Mouse (Mus musculus) ES-Bruce4 (cell line): ENCODE results near the gene 1520401A03Rik. TPM values are rescaled to one million over a fixed set of nuclear protein-coding genes. Genes with fewer than 3 reads are reported as not detected.

Source experiments
- H3K27ac ChIP-seq: 2 replicates; pipeline ENCODE4 v1.5.1; 2012; ENCODE audit warnings: low read length, inconsistent platforms; ENCODE audit not compliant: insufficient read depth
- H3K27me3 ChIP-seq: 2 replicates; pipeline ENCODE4 v1.6.1; 2012; ENCODE audit warnings: mild to moderate bottlenecking, low read length, inconsistent platforms; ENCODE audit not compliant: control insufficient read depth, poor library complexity, insufficient read depth, severe bottlenecking
- H3K36me3 ChIP-seq: 2 replicates; pipeline ENCODE4 v1.6.1; 2012; ENCODE audit warnings: inconsistent platforms, mild to moderate bottlenecking, low read length, moderate library complexity; ENCODE audit not compliant: control insufficient read depth, poor library complexity, insufficient read depth, severe bottlenecking
- H3K4me1 ChIP-seq: one replicate; pipeline ENCODE4 v1.8.1; 2011; ENCODE audit warnings: low read length; ENCODE audit not compliant: control insufficient read depth, insufficient read depth
- H3K4me3 ChIP-seq: 2 replicates; pipeline ENCODE4 v1.5.1; 2011; ENCODE audit warnings: low read depth, mild to moderate bottlenecking, low read length
- H3K9ac ChIP-seq: 2 replicates; pipeline ENCODE4 v1.6.1; 2012; ENCODE audit warnings: low read depth, mild to moderate bottlenecking, inconsistent platforms; ENCODE audit not compliant: poor library complexity, severe bottlenecking
- H3K9me3 ChIP-seq: replicated peaks from 2 replicates; pipeline ENCODE4 v1.6.1; 2012; ENCODE audit warnings: mild to moderate bottlenecking, low read length, inconsistent platforms; ENCODE audit not compliant: control insufficient read depth, poor library complexity, insufficient read depth, severe bottlenecking
- CTCF ChIP-seq: IDR thresholded peaks from one replicate; pipeline ENCODE4 v1.8.1; 2011; ENCODE audit warnings: low read depth, low read length
- EP300 ChIP-seq: IDR thresholded peaks from 2 replicates; pipeline ENCODE4 v1.6.1; 2011; ENCODE audit warnings: low read depth, low read length; ENCODE audit not compliant: insufficient read depth
- POLR2A ChIP-seq: IDR thresholded peaks from one replicate; pipeline ENCODE4 v1.8.1; 2011; ENCODE audit warnings: low read length; ENCODE audit not compliant: insufficient read depth
- polyA plus RNA-seq: library from polyadenylated mRNA; stranded (reverse); fragments of >200 nt; gene quantifications from 2 replicates; pipeline ENCODE4 v1.2.4, GENCODE M21; 2011; ENCODE audit warnings: low read depth; ENCODE audit not compliant: missing spikeins, insufficient read depth, insufficient read length

The 1520401A03Rik gene
- polyA plus RNA-seq, 1 experiment = 4.1 TPM

GRCm38 (mm10) chr17:23725477-23725876, 2.9 kb upstream of the 1520401A03Rik start:
- no peaks in the 10 kb centered on the region for H3K9me3 ChIP-seq
- TF ChIP-seq POLR2A (no peak), CTCF (no peak), EP300 (no peak)
- H3K27me3 ChIP-seq = no peaks in the 10 kb centered on the region
- no peaks in the 10 kb centered on the region for H3K36me3 ChIP-seq
- peak overlapping the region; percentile 65; the same call in 1 of the 2 replicates for H3K27ac ChIP-seq
- H3K9ac ChIP-seq = peak overlapping the region; percentile 91
- H3K4me3 ChIP-seq = peak overlapping the region; percentile 83
- peaks cover 2% of the 10 kb centered on the region for H3K4me1 ChIP-seq

- no peaks in the 10 kb centered on the region for H3K27me3 ChIP-seq
- H3K36me3 ChIP-seq = no peaks in the 10 kb centered on the region
- H3K9me3 ChIP-seq = no peaks in the 10 kb centered on the region
- no peak overlapping the region for H3K9ac ChIP-seq
- TF ChIP-seq CTCF = no peak
- TF ChIP-seq EP300 = no peak
- no peak for TF ChIP-seq POLR2A
- no peak overlapping the region for H3K27ac ChIP-seq
- H3K4me3 ChIP-seq = no peak overlapping the region
- H3K4me1 ChIP-seq = peaks cover 3% of the 10 kb centered on the region
Observed at GRCm38 (mm10) chr17:23721886-23722285, 697 bp downstream of the 1520401A03Rik start.

GRCm38 (mm10) chr17:23719455-23719854, 3.1 kb downstream of the 1520401A03Rik start:
- TF ChIP-seq CTCF (no peak), EP300 (no peak), POLR2A (no peak)
- H3K27ac ChIP-seq = no peak overlapping the region
- peaks cover 2% of the 10 kb centered on the region for H3K4me1 ChIP-seq
- no peaks in the 10 kb centered on the region for H3K9me3 ChIP-seq
- H3K4me3 ChIP-seq = no peak overlapping the region
- H3K27me3 ChIP-seq = no peaks in the 10 kb centered on the region
- H3K36me3 ChIP-seq = no peaks in the 10 kb centered on the region
- H3K9ac ChIP-seq = no peak overlapping the region

GRCm38 (mm10) chr17:23717003-23717402, 5.6 kb downstream of the 1520401A03Rik start:
- Histone ChIP-seq H3K36me3 (no peaks in the 10 kb centered on the region), H3K4me3 (no peak overlapping the region), H3K9me3 (no peaks in the 10 kb centered on the region), H3K9ac (no peak overlapping the region), H3K27me3 (no peaks in the 10 kb centered on the region), H3K27ac (no peak overlapping the region), H3K4me1 (peaks cover 2% of the 10 kb centered on the region)
- TF ChIP-seq EP300 = no peak
- no peak for TF ChIP-seq CTCF
- no peak for TF ChIP-seq POLR2A

GRCm38 (mm10) chr17:23706212-23706611, 16.4 kb downstream of the 1520401A03Rik start:
- Histone ChIP-seq H3K4me1 (peaks cover 8% of the 10 kb centered on the region), H3K9ac (no peak overlapping the region), H3K4me3 (no peak overlapping the region), H3K27me3 (no peaks in the 10 kb centered on the region), H3K9me3 (no peaks in the 10 kb centered on the region), H3K36me3 (no peaks in the 10 kb centered on the region), H3K27ac (no peak overlapping the region)
- TF ChIP-seq CTCF (peak; percentile 96), EP300 (no peak), POLR2A (no peak)

GRCm38 (mm10) chr17:23705525-23706104, 17.0 kb downstream of the 1520401A03Rik start:
- Histone ChIP-seq H3K9ac (peak overlapping the region; percentile 6; the same call in 1 of the 2 replicates), H3K27me3 (no peaks in the 10 kb centered on the region), H3K9me3 (no peaks in the 10 kb centered on the region), H3K36me3 (no peaks in the 10 kb centered on the region), H3K27ac (no peak overlapping the region), H3K4me1 (peaks cover 8% of the 10 kb centered on the region), H3K4me3 (no peak overlapping the region)
- no peak for TF ChIP-seq EP300
